Mouse (Mus musculus) embryonic facial prominence, embryonic 10.5 days (tissue): ENCODE data around the gene Dennd2a. TPM values are rescaled to one million over a fixed set of nuclear protein-coding genes. Genes with fewer than 3 reads are reported as not detected.

Experiments used
- DNase-seq: peaks from one replicate; pipeline ENCODE4 v3.0.0-alpha.2; 2017; ENCODE audit warnings: low spot score
- H3K27ac ChIP-seq: fragments of 300-500 bp; sonication (generic); replicated peaks from 2 replicates; pipeline ENCODE4 v1.5.1; 2016; ENCODE audit warnings: mild to moderate bottlenecking
- H3K27me3 ChIP-seq: fragments of 300-500 bp; sonication (generic); replicated peaks from 2 replicates; pipeline ENCODE4 v1.6.1; 2016; ENCODE audit warnings: low read depth, mild to moderate bottlenecking; ENCODE audit not compliant: poor library complexity, severe bottlenecking
- H3K36me3 ChIP-seq: fragments of 300-500 bp; sonication (generic); replicated peaks from 2 replicates; pipeline ENCODE4 v1.6.1; 2016; ENCODE audit warnings: mild to moderate bottlenecking, moderate library complexity
- H3K4me1 ChIP-seq: fragments of 300-500 bp; sonication (generic); 2 replicates; pipeline ENCODE4 v1.6.1; 2016
- H3K4me3 ChIP-seq: fragments of 300-500 bp; sonication (generic); 2 replicates; pipeline ENCODE4 v1.5.1; 2016; ENCODE audit warnings: mild to moderate bottlenecking, moderate library complexity
- H3K9me3 ChIP-seq: fragments of 300-500 bp; sonication (generic); 2 replicates; pipeline ENCODE4 v1.6.1; 2016; ENCODE audit warnings: mild to moderate bottlenecking
- WGBS: fragments of 180-500 bp; shearing (Covaris S2); methylation state at CpG from one replicate; pipeline ENCODE4 v1.1.7; 2016; 5-methylcytosine and 5-hydroxymethylcytosine counted together
- polyA plus RNA-seq: library from polyadenylated mRNA; unstranded; fragments of >200 nt; fragmentation: Nextera tagmentation; extraction: Ambion mirVana; gene quantifications from 2 replicates; pipeline ENCODE4 v1.2.1, GENCODE M21; 2016

Gene Dennd2a
- polyA plus RNA-seq, 1 experiment from 2014 or later: 34.3 TPM

- no peaks in the 10 kb centered on the region for H3K9me3 ChIP-seq
- 84% methylated on average over 2 of the region's 2 CpGs for WGBS
These were observed 123.4 kb downstream of the Dennd2a start for GRCm38 (mm10) chr6:39434111-39434885.

DNA sequence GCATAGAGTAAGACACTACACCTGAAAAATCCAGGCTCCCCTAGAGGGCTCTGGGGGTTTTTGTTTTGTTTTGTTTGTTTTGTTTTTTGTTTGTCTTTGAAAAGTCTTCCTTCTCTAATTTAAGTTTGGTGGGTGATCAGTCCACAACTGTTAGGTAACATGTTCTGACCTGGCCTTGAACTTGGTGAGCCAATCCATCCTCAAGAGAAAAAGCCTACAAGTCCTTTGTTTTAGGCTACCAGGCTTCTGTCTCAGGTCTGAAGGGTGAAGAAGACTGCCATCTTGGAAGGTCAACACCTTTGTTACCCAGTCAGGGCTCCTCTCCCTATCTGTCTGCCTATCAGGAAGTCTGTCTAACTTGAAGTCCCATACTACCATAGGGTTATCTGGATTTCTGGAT is 124.0 kb downstream of the Dennd2a start:
- no peaks in the 10 kb centered on the region for H3K9me3 ChIP-seq
- H3K27ac ChIP-seq: no peak overlapping the region
- H3K4me1 ChIP-seq: no peaks in the 10 kb centered on the region
- H3K27me3 ChIP-seq: no peaks in the 10 kb centered on the region
- H3K36me3 ChIP-seq: no peaks in the 10 kb centered on the region
- no peak for DNase-seq
- H3K4me3 ChIP-seq: no peak overlapping the region

More at GRCm38 (mm10) chr6:39434111-39434885, 123.4 kb downstream of the Dennd2a start:
- H3K27ac ChIP-seq: no peak overlapping the region
- no peak overlapping the region for H3K4me3 ChIP-seq
- no peaks in the 10 kb centered on the region for H3K36me3 ChIP-seq
- no peak for DNase-seq
- no peaks in the 10 kb centered on the region for H3K27me3 ChIP-seq
- H3K4me1 ChIP-seq: no peaks in the 10 kb centered on the region

- Histone ChIP-seq H3K4me1 (no peaks in the 10 kb centered on the region), H3K9me3 (no peaks in the 10 kb centered on the region), H3K36me3 (no peaks in the 10 kb centered on the region), H3K27ac (no peak overlapping the region), H3K27me3 (no peaks in the 10 kb centered on the region), H3K4me3 (no peak overlapping the region)
- 87% methylated on average over 4 of the region's 4 CpGs for WGBS
- no peak for DNase-seq
These were observed 124.5 kb downstream of the Dennd2a start for GRCm38 (mm10) chr6:39433174-39433573.

DNA sequence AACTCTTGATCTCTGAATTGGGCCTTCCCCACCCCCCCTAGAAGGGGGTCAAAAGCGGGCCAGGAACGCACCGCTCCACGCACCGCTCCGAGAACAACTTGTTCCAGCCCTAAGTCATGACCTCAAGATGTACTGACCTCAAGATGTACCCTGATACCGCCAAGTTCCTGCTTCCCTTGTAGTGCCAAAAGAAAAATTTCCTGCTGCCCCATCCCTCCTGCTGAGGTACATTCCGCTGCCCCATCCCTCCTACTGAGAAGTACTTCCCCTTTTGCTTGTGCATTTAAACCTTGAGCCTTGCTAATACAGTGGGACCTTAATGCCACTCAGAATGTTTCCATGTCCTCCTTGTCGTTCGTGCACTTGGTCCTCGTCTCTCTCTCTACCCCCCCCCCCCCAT is 126.9 kb downstream of the Dennd2a start:
- Histone ChIP-seq H3K4me3 (no peak overlapping the region), H3K27me3 (no peaks in the 10 kb centered on the region), H3K4me1 (no peaks in the 10 kb centered on the region), H3K27ac (no peak overlapping the region), H3K36me3 (no peaks in the 10 kb centered on the region), H3K9me3 (no peaks in the 10 kb centered on the region)
- WGBS: 73% methylated on average over 11 of the region's 11 CpGs
- no peak for DNase-seq

DNA sequence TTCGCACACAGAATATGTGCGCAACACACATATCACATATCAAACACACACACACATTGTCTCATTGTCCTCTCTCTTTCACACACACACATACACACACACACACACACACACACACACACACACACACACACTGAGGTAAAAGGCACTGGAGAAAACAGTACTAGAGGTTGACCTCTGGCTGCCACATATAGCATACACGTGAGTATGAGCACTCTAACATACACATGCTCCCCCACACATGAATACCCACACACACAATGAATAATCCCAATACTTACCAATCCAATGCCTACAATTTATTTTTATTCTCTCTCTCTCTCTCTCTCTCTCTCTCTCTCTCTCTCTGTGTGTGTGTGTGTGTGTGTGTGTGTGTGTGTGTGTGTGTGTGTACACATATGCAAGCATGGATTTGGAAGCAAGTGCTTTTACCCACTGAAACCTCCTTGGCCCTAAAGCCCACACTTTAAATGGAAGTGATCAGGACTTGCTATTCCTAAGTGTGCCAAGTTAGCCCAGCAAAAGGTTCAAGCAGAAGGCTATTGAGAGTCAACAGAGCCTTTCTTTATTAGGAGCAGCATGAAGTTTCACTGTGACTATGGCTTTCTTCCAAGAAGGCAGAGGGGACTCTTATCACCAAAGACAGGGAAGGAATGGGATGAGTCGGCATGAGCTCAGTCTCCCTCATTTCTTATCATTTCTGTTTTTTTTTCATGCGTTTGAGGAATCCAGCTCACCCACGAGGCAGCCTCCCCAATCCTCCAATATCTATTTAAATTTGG is 128.5 kb downstream of the Dennd2a start:
- H3K4me3 ChIP-seq: no peak overlapping the region
- H3K27me3 ChIP-seq: no peaks in the 10 kb centered on the region
- no peaks in the 10 kb centered on the region for H3K4me1 ChIP-seq
- H3K27ac ChIP-seq: no peak overlapping the region
- H3K36me3 ChIP-seq: no peaks in the 10 kb centered on the region
- no peaks in the 10 kb centered on the region for H3K9me3 ChIP-seq
- 81% methylated on average over 6 of the region's 6 CpGs for WGBS
- no peak for DNase-seq

DNA sequence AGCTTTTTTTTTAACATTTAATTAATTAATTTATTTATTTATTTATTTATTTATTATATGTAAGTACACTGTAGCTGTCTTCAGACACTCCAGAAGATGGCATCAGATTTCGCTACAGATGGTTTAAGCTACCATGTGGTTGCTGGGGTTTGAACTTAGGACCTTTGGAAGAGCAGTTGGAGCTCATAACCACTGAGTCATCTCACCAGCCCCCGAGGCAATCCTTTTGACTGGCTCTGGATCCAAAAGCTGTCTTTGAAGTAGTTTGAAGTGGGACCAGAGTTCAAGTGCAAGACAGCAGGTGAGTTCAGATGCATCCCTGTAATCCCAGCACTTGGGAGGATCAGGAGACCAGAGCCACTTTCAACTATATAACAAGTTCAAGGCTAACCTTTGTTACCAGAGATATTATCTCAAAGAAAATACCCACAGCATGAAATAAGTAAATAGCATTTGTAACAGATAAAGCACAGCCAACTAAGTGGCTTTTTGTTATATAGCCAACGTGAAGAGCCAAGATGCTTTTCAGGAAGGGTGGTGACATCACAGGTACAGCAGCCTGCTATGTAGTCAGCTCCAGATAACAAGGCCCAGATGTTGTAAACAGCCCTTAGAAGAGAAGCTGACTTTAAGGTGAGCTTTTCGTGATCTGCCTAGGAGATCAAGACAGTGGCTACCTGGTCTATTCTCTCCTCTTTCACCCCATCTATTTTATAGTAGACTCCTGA is 130.2 kb downstream of the Dennd2a start:
- Histone ChIP-seq H3K27me3 (no peaks in the 10 kb centered on the region; the same call in 1 of the 2 replicates), H3K36me3 (no peaks in the 10 kb centered on the region), H3K4me1 (no peaks in the 10 kb centered on the region), H3K27ac (no peak overlapping the region), H3K9me3 (no peaks in the 10 kb centered on the region), H3K4me3 (no peak overlapping the region)
- DNase-seq: no peak
- 76% methylated on average over 4 of the region's 4 CpGs for WGBS

- no peaks in the 10 kb centered on the region for H3K9me3 ChIP-seq
- H3K36me3 ChIP-seq: no peaks in the 10 kb centered on the region
- no peaks in the 10 kb centered on the region for H3K4me1 ChIP-seq
- DNase-seq: no peak
- H3K27ac ChIP-seq: no peak overlapping the region
- 87% methylated on average over 4 of the region's 4 CpGs for WGBS
- no peak overlapping the region for H3K4me3 ChIP-seq
- H3K27me3 ChIP-seq: peaks cover 4% of the 10 kb centered on the region
These were observed 130.9 kb downstream of the Dennd2a start for GRCm38 (mm10) chr6:39426725-39427124.

DNA sequence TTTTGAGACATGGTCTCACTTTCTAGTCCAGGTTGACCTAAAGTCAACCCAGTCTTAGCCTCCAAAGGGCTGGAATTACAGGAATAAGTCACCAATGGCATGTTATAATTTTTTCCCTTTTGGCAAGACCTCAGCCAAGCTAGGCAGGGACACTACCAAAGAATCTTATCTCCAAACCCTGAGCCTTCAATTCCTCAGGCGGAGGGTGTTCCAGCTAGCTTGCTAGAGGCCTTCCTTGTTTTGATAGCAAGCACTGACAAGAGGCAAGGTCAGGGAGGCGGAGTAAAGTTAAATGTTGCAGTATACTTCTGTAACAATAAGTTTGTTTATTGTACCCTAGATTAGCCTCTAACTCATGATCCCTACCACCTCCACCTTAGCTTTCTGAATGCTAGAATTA is 132.5 kb downstream of the Dennd2a start:
- peaks cover 14% of the 10 kb centered on the region for H3K27me3 ChIP-seq
- H3K4me1 ChIP-seq: 0 out of 2 replicates have a peak, but pooled peaks cover 3% of the 10 kb centered on the region
- H3K9me3 ChIP-seq: no peaks in the 10 kb centered on the region
- no peak overlapping the region for H3K27ac ChIP-seq
- WGBS: 85% methylated on average over 2 of the region's 2 CpGs
- DNase-seq: no peak
- H3K4me3 ChIP-seq: no peak overlapping the region
- no peaks in the 10 kb centered on the region for H3K36me3 ChIP-seq

GRCm38 (mm10) chr6:39423686-39424085 is 134.0 kb downstream of the Dennd2a start:
- Histone ChIP-seq H3K9me3 (no peaks in the 10 kb centered on the region), H3K27ac (no peak overlapping the region), H3K4me1 (peaks cover 10% of the 10 kb centered on the region; the same call in 1 of the 2 replicates), H3K36me3 (no peaks in the 10 kb centered on the region), H3K27me3 (peaks cover 20% of the 10 kb centered on the region), H3K4me3 (no peak overlapping the region)
- WGBS: 90% methylated on average over 7 of the region's 7 CpGs
- no peak for DNase-seq

DNA sequence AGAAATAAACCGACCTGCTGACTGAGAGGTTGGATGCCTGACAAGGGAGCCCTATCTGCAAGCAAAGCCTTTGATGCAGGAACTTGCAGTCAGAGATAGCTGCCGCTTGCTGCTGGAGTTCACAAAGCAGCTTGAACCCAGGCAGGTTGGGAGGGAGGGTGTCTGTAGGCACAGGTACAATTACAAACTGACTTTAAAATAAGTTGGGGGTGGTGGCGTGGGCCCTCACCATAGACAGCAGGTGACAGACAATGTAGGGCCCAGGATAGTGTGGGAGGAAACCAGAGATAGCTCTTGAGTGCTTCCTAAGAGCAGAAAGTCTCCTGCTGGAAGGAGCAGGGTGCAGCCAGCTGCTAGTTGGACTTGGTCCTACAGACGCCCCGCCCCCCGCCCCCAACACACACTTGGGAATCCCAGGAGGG is 134.5 kb downstream of the Dennd2a start:
- Histone ChIP-seq H3K9me3 (no peaks in the 10 kb centered on the region), H3K4me1 (peaks cover 10% of the 10 kb centered on the region; the same call in 1 of the 2 replicates), H3K27ac (no peak overlapping the region), H3K36me3 (no peaks in the 10 kb centered on the region), H3K4me3 (no peak overlapping the region), H3K27me3 (peaks cover 25% of the 10 kb centered on the region)
- WGBS: 73% methylated on average over 6 of the region's 6 CpGs
- no peak for DNase-seq

GRCm38 (mm10) chr6:39420867-39421266 is 136.8 kb downstream of the Dennd2a start:
- peak overlapping the region; percentile 85 for H3K4me3 ChIP-seq
- peaks cover 31% of the 10 kb centered on the region for H3K27me3 ChIP-seq
- H3K9me3 ChIP-seq: no peaks in the 10 kb centered on the region
- no peak overlapping the region for H3K27ac ChIP-seq
- WGBS: 57% methylated on average over 4 of the region's 4 CpGs
- DNase-seq: no peak
- H3K4me1 ChIP-seq: peaks cover 10% of the 10 kb centered on the region; the same call in 1 of the 2 replicates
- no peaks in the 10 kb centered on the region for H3K36me3 ChIP-seq
